Mouse (Mus musculus) ES-E14 (cell line): ENCODE data around the gene Fxr2. TPM values are rescaled to one million over a fixed set of nuclear protein-coding genes. Genes with fewer than 3 reads are reported as not detected.

ENCODE experiments used
- DNase-seq: peaks from one replicate; pipeline ENCODE4 v3.0.0-alpha.2; 2013; ENCODE audit warnings: low read depth, low spot score
- H3K27ac ChIP-seq: 2 replicates; pipeline ENCODE4 v1.5.1; 2012; ENCODE audit warnings: low read depth, mild to moderate bottlenecking, low read length, moderate library complexity, mixed read lengths; ENCODE audit not compliant: poor library complexity, insufficient read depth, severe bottlenecking
- H3K36me3 ChIP-seq: 2 replicates; pipeline ENCODE4 v1.6.1; 2012; ENCODE audit warnings: mild to moderate bottlenecking, low read length, moderate library complexity, mixed read lengths; ENCODE audit not compliant: control insufficient read depth, poor library complexity, insufficient read depth, severe bottlenecking
- H3K4me1 ChIP-seq, 2 experiments: fragments of 150-350 bp in 1 of 2; sonication (generic) in 1 of 2; 2 replicates each; pipeline ENCODE4 v1.6.1; 2012; ENCODE audit warnings: low read length in 2 of 2, mild to moderate bottlenecking in 1 of 2, mixed read lengths in 1 of 2; ENCODE audit not compliant: control insufficient read depth in 2 of 2, insufficient read depth in 2 of 2, poor library complexity in 1 of 2
- H3K4me3 ChIP-seq, 2 experiments: fragments of 150-350 bp in 1 of 2; sonication (generic) in 1 of 2; 2 replicates each; pipeline ENCODE4 v1.5.1; 2012; ENCODE audit warnings: low read length in 2 of 2, low read depth in 1 of 2, mild to moderate bottlenecking in 1 of 2, mixed read lengths in 1 of 2; ENCODE audit not compliant: insufficient read depth in 1 of 2, poor library complexity in 1 of 2, severe bottlenecking in 1 of 2
- H3K9ac ChIP-seq: 2 replicates; pipeline ENCODE4 v1.6.1; 2012; ENCODE audit warnings: low read depth, mild to moderate bottlenecking, low read length, mixed read lengths; ENCODE audit not compliant: poor library complexity, insufficient read depth, severe bottlenecking
- H3K9me3 ChIP-seq: fragments of 150-350 bp; sonication (generic); 2 replicates; pipeline ENCODE4 v1.6.1; 2012; ENCODE audit warnings: low read depth, mild to moderate bottlenecking, low read length; ENCODE audit not compliant: control insufficient read depth, insufficient read depth
- CHD2 ChIP-seq: IDR thresholded peaks from 2 replicates; pipeline ENCODE4 v1.6.1; 2014; ENCODE audit warnings: mild to moderate bottlenecking, low read depth, low read length, inconsistent platforms
- HCFC1 ChIP-seq: IDR thresholded peaks from 2 replicates; pipeline ENCODE4 v1.6.1; 2012; ENCODE audit warnings: low read length, inconsistent platforms, borderline replicate concordance; ENCODE audit not compliant: insufficient read depth
- MAFK ChIP-seq: IDR thresholded peaks from 2 replicates; pipeline ENCODE4 v1.6.1; 2014; ENCODE audit warnings: mild to moderate bottlenecking, low read depth, low read length, inconsistent platforms; ENCODE audit not compliant: insufficient read depth
- ZC3H11A ChIP-seq: IDR thresholded peaks from 2 replicates; pipeline ENCODE4 v1.6.1; 2012; ENCODE audit warnings: low read depth, mild to moderate bottlenecking, inconsistent platforms, low read length, borderline replicate concordance
- ZNF384 ChIP-seq: IDR thresholded peaks from 2 replicates; pipeline ENCODE4 v1.6.1; 2012; ENCODE audit warnings: low read depth, low read length, inconsistent platforms
- in situ Hi-C, 2 experiments: fragments of 600-800 bp; cut with MboI; formaldehyde crosslinking; loops; one replicate each; pipeline ENCODE4 v1.15.1; 2025; ENCODE audit warnings: low sequenced_read_pairs in 2 of 2, inconsistent platforms in 1 of 2; ENCODE audit not compliant: unreplicated experiment in 2 of 2
- total RNA-seq: library from RNA; depleted of rRNA; stranded (reverse); fragments of 300-350 nt; gene quantifications from 2 replicates; pipeline ENCODE4 v1.2.3, GENCODE M21; 2012

Gene Fxr2
- total RNA-seq, 1 experiment, result 161 TPM

DNA sequence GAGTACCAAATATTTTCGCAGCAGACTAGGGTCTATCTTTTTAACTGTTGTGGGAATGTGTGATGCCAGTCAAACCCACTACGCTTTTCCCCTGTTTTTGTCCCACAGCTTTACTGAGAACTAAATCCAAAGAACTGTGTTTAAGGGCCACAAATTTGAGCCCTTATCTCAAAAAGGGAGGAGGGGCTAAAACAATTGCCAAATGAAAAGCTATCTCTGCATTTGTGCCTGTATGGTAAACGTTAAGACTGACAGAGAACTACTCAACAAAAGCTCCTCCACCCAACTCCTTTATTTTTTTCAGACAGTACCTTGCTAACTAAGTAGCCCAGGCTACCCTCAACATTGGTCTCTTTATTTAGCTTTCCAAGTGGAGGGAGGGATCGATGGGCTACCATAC is 40.0 kb upstream of the Fxr2 start:
- Histone ChIP-seq H3K9me3 (no peaks in the 10 kb centered on the region), H3K36me3 (peaks cover 45% of the 10 kb centered on the region), H3K9ac (no peak overlapping the region), H3K4me3 (no peak overlapping the region), H3K4me1 (peaks cover 0 to 13% of the 10 kb centered on the region in 2 experiments; a peak in 2 of 4 replicates), H3K27ac (no peak overlapping the region)
- TF ChIP-seq CHD2 (no peak), MAFK (no peak), HCFC1 (no peak), ZNF384 (no peak), ZC3H11A (no peak)
- in situ Hi-C loops, result no loop called here
- no peak for DNase-seq

DNA sequence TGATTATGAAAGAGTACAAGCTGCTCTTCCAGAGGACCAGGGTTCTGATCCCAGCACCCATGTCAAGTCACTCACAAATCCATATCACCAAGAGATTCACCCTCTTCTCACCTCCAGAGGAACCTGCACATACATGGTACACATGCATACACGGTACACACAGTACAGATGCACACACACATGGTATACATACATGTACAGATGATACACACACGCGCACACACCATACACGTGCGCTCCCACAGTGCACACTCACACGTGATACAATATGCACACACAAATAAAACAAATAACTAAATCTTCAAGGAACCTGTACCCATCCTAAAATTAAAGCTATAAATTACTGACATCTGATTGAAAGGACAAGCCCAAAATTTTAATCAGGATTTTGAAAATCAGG is 37.9 kb upstream of the Fxr2 start:
- H3K9me3 ChIP-seq, result no peaks in the 10 kb centered on the region
- TF ChIP-seq ZNF384, result no peak
- no peak for TF ChIP-seq HCFC1
- TF ChIP-seq ZC3H11A, result no peak
- TF ChIP-seq MAFK, result no peak
- no peak for TF ChIP-seq CHD2
- no peak overlapping the region for H3K27ac ChIP-seq
- H3K9ac ChIP-seq, result no peak overlapping the region
- DNase-seq, result no peak
- in situ Hi-C loops, result no loop called here
- peaks cover 8 to 13% of the 10 kb centered on the region in 2 experiments for H3K4me1 ChIP-seq
- peaks cover 25% of the 10 kb centered on the region for H3K36me3 ChIP-seq
- no peak overlapping the region for H3K4me3 ChIP-seq

GRCm38 (mm10) chr11:69599436-69599835 is 33.4 kb upstream of the Fxr2 start:
- no peaks in the 10 kb centered on the region for H3K36me3 ChIP-seq
- no peak for DNase-seq
- TF ChIP-seq HCFC1 (no peak), MAFK (no peak), CHD2 (no peak), ZNF384 (no peak), ZC3H11A (no peak)
- no peak overlapping the region for H3K4me3 ChIP-seq
- peak overlapping the region; percentile 45; the same call in 1 of the 2 replicates for H3K27ac ChIP-seq
- H3K9ac ChIP-seq, result no peak overlapping the region; the same call in 1 of the 2 replicates
- peaks cover 22 to 24% of the 10 kb centered on the region in 2 experiments for H3K4me1 ChIP-seq
- H3K9me3 ChIP-seq, result no peaks in the 10 kb centered on the region
- in situ Hi-C loops, result no loop called here

GRCm38 (mm10) chr11:69600098-69600497 is 32.7 kb upstream of the Fxr2 start:
- DNase-seq, result no peak
- no peaks in the 10 kb centered on the region for H3K9me3 ChIP-seq
- H3K9ac ChIP-seq, result peak overlapping the region; percentile 49; the same call in 1 of the 2 replicates
- no peaks in the 10 kb centered on the region for H3K36me3 ChIP-seq
- TF ChIP-seq ZC3H11A (no peak), CHD2 (no peak), ZNF384 (no peak), HCFC1 (no peak), MAFK (no peak)
- H3K27ac ChIP-seq, result peak overlapping the region; percentile 45
- in situ Hi-C loops, result no loop called here
- no peak overlapping the region for H3K4me3 ChIP-seq
- H3K4me1 ChIP-seq, result peaks cover 22 to 24% of the 10 kb centered on the region in 2 experiments

DNA sequence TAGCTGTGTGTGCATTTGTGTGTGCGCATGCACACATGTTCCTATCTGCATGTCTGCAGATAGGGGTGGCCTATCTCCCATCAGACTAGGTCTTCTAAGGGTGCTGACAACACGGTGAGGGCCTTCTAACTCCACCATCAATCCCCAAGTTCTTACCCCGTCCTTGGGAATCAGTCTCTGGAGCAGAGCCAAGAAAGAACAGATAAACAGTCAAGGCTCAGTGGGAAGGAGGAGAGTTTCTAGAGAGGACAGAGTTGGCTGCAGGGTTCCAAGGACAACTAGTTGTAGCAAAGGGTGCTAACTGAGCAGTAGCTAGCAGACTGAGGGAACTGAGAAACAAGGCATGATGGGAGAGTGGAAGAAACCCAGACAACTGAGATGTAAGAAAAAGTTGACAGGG is 31.0 kb upstream of the Fxr2 start:
- Histone ChIP-seq H3K9ac (no peak overlapping the region), H3K9me3 (no peaks in the 10 kb centered on the region), H3K27ac (no peak overlapping the region), H3K4me3 (no peak overlapping the region), H3K4me1 (peaks cover 22 to 26% of the 10 kb centered on the region in 2 experiments), H3K36me3 (no peaks in the 10 kb centered on the region)
- in situ Hi-C loops, result no loop called here
- no peak for TF ChIP-seq ZNF384
- TF ChIP-seq HCFC1, result no peak
- TF ChIP-seq MAFK, result no peak
- no peak for TF ChIP-seq CHD2
- TF ChIP-seq ZC3H11A, result no peak
- no peak for DNase-seq
